8 mouse cellular contexts compared by ENCODE assay signal in the genomic region with DNA sequence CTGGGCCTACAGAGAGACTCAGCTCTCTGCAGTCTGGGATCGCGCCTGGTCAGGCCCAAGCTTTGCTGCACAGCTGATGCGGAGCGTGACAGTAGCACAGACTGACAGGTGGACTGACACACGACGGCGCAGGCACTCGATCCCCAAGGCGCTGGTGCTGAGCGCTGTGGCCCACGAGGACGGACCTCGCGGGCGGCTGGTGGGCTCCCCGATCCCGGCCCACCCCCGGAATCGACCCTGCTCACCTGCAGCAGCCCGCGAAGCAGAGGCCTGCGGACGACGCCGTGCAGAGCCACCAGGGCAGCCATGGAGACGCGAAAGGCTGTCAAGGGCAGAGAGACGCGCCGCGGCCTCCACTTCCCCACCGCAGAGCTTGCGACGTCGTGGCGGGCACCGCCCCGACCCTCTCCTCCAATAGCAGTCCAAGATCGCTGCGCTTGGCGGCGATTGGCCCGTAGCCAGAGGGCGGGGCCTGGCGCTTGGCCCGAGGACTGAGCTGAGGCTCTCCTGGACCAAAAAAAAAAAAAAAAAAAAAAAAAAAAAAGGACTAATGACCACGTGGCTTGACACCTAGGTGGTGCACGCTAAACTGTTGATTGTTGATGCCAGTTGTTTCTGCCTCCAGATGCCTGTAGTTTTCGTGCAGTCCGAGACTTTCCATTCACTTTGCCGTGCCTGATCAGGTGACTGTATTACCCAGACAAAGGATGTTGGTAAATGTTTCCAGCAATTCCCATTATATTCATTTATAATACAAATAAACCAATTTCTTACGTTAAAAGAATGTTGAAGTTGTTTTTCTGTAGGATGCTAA. TPM values are rescaled to one million over a fixed set of nuclear protein-coding genes. Genes with fewer than 3 reads are reported as not detected.
A peak's percentile ranks its signal among the peaks of the same experiment; 100 is the strongest.
DNase-seq lines count a peak whose midpoint lies in the region; ATAC-seq lines count a peak whose summit lies in the region.

TSS of gene Acat1 (minus strand) at position 415 of the 814 bp plus-strand sequence.

- peak; percentile 78 for DNase-seq in MEL-GATA-1-ER (ENCODE audit: extremely low read depth, low read depth)
- DNase-seq in cerebellum, adult 8-10 months = peak; percentile 91
- DNase-seq in forelimb bud, embryonic 11.5 days (ENCODE audit: low read depth, low spot score) = peak; percentile 90
- DNase-seq in layer of hippocampus, adult 9-10 months (ENCODE audit: low spot score) = peak; percentile 68
- DNase-seq in ovary, postnatal 10 days (ENCODE audit: low spot score) = peak; percentile 89
- DNase-seq in thymus, postnatal 10 days (ENCODE audit: low spot score in 2 of 2) = peak; percentile 85

- peak within 1 kb of the TSS; percentile 84 for H3K4me3 ChIP-seq in lung, embryonic 16.5 days (ENCODE audit: low read length)

- peak within 1 kb of the TSS; percentile 94 for H3K9ac ChIP-seq in lung, embryonic 16.5 days (ENCODE audit: low read length)

- H3K27ac ChIP-seq in lung, embryonic 16.5 days (ENCODE audit: low read length) = peak within 1 kb of the TSS; percentile 61

- H3K9me3 ChIP-seq in lung, embryonic 16.5 days (ENCODE audit: control insufficient read depth, low read length) = no peaks in the 10 kb centered on the region

- peak within 1 kb of the TSS; percentile 85 for H3K4me2 ChIP-seq in lung, embryonic 16.5 days (ENCODE audit: low read depth, low read length)

- H3K27me3 ChIP-seq in lung, embryonic 16.5 days (ENCODE audit: control insufficient read depth, insufficient read depth, low read depth, low read length) = no peaks in the 10 kb centered on the region

- peak; percentile 94 to 99 for ATAC-seq in hematopoietic stem cell, adult 5-6 weeks (replicated peaks in 1 of 2; ENCODE audit: insufficient read depth in 1 of 2, low FRiP score in 2 of 2, low TSS enrichment in 1 of 2, low read depth in 1 of 2, poor library complexity in 2 of 2, severe bottlenecking in 2 of 2)
- ATAC-seq in lung, embryonic 16.5 days (ENCODE audit: low read depth) = peak; percentile 99

- H3K36me3 ChIP-seq in lung, embryonic 16.5 days (ENCODE audit: control insufficient read depth, insufficient read depth, low read length) = peaks cover 4% of the 10 kb centered on the region; the same call in 1 of the 2 replicates

- 2% methylated on average over 43 of the region's 52 CpGs for WGBS in lung, embryonic 16.5 days

- H3K4me1 ChIP-seq in lung, embryonic 16.5 days (replicated peaks; ENCODE audit: control insufficient read depth, insufficient read depth, low read length) = peaks cover 7% of the 10 kb centered on the region

RNA-seq across cellular contexts. Expression of gene Acat1, which starts in this region (rescaled TPM):
- 63.2 and 74.0 TPM in 2 replicates for total RNA-seq in hematopoietic stem cell, adult 5-6 weeks (2017)
- polyA plus RNA-seq in lung, embryonic 16.5 days (2015; fragmentation: Nextera tagmentation; extraction: Ambion mirVana) = 118 and 123 TPM in 2 replicates

Comparison
In these comparisons a context has a peak if more than half of its experiments do, and no peak if none do; other contexts are left out.
1. Peak in every context shown above with its lines: DNase-seq, ATAC-seq, H3K4me3 ChIP-seq and H3K27ac ChIP-seq.